Mouse (Mus musculus): ENCODE data around the gene Sun1. TPM values are rescaled to one million over a fixed set of nuclear protein-coding genes. Genes with fewer than 3 reads are reported as not detected.

Gene Sun1
- polyA plus RNA-seq, 1 experiment from 2014 or later: 54.3 TPM

DNA sequence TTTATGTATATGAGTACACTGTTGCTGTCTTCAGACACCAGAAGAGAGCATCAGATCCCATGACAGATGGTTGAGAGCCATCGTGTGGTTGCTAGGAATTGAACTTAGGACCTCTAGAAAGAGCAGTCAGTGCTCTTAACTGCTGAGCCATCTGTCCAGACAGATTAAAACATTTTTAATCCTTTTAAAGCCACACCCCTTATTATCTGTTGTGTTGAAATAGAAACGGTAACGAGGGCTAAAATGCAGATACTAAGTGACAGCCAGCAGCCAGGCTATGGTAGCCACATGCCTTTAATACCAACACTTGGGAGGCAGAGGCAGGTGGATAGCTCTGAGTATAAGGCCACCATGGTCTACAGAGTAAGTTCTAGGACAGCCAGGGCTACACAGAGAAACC is 31.6 kb downstream of the Sun1 start:
- Histone ChIP-seq H3K27me3 (no peaks in the 10 kb centered on the region), H3K27ac (replicated peaks) (no peak overlapping the region), H3K4me2 (replicated peaks) (no peak overlapping the region), H3K36me3 (peaks cover 86% of the 10 kb centered on the region), H3K9ac (replicated peaks) (no peak overlapping the region), H3K9me3 (no peaks in the 10 kb centered on the region), H3K4me1 (no peaks in the 10 kb centered on the region), H3K4me3 (no peak overlapping the region)
- no peak for ATAC-seq (replicated peaks)
- WGBS: 78% methylated on average over 3 of the region's 3 CpGs

DNA sequence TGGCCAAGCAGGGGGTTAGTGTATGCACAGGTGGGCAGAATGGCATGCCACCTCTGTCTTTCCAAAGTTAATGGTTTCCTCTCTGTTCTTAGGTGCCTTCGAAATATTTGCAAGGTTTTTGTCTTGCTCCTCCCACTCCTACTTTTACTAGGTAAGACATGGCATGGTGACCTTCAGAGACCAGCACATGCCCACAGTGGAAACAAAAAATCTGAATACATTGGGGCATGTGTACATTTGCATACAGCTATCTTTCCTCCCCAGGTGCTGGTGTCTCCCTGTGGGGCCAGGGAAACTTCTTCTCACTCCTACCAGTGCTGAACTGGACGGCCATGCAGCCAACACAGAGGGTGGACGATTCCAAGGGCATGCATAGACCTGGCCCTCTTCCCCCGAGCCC is 34.0 kb downstream of the Sun1 start:
- Histone ChIP-seq H3K4me2 (replicated peaks) (no peak overlapping the region), H3K4me3 (no peak overlapping the region), H3K27ac (replicated peaks) (no peak overlapping the region), H3K36me3 (peaks cover 87% of the 10 kb centered on the region), H3K9me3 (no peaks in the 10 kb centered on the region), H3K4me1 (no peaks in the 10 kb centered on the region), H3K27me3 (no peaks in the 10 kb centered on the region), H3K9ac (replicated peaks) (no peak overlapping the region)
- 96% methylated on average over 4 of the region's 4 CpGs for WGBS
- ATAC-seq (replicated peaks): no peak

DNA sequence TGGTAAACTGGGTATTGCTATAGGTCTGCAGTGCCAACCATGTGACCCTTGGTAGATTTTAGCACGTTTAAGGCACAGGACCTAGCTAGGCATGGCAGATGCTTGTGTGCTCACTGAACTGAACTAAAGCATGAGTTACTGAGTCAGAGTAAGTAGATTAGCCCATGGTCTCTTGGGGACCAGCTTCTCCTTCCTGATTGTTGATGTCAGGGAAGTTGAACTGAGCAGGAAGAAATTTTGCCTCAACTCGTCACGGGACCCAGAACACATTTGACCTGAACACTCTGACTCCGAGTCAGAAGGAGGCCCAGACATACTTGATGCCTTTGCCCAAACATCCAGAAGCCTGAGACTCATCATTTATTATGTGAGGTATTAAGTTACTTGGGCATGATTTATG is 37.0 kb downstream of the Sun1 start:
- Histone ChIP-seq H3K27ac (replicated peaks) (no peak overlapping the region), H3K9ac (replicated peaks) (no peak overlapping the region), H3K27me3 (no peaks in the 10 kb centered on the region), H3K36me3 (peaks cover 91% of the 10 kb centered on the region), H3K4me3 (no peak overlapping the region), H3K9me3 (no peaks in the 10 kb centered on the region), H3K4me2 (replicated peaks) (no peak overlapping the region), H3K4me1 (no peaks in the 10 kb centered on the region)
- ATAC-seq (replicated peaks): no peak
- 90% methylated on average over 4 of the region's 4 CpGs for WGBS

DNA sequence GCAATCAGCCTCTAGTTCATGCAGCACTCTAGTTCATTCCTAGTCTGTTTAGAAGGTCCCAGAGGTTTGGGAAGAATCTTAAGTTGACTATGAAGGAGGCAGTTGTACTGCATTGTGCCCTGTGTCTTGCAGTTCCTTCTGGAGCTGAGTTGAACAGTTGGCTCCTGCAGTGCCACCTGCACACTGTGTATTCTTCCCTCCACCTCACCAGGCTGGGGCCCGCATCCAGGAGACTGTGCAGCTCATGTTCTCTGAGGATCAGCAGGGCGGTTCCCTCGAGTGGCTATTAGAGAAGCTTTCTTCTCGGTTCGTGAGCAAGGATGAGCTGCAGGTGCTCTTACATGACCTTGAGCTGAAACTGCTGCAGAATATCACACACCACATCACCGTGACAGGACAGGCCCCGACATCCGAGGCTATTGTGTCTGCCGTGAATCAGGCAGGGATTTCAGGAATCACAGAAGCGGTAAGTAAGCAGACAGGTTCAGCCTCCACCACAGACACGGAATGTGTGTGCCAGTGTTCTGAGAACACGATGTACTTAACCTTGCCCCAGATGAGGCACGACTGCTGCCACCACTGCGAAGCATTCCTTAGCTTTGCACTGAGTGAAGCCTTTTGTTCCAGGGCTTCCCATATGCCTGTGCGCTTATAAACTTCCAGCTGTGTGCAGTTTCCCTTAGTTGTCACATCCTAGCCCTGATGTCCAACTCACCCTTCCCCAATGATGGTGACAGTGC is 40.8 kb downstream of the Sun1 start:
- peaks cover 92% of the 10 kb centered on the region for H3K36me3 ChIP-seq
- no peak for ATAC-seq (replicated peaks)
- H3K9me3 ChIP-seq: no peaks in the 10 kb centered on the region
- no peak overlapping the region for H3K27ac ChIP-seq (replicated peaks)
- H3K9ac ChIP-seq (replicated peaks): no peak overlapping the region
- no peak overlapping the region for H3K4me3 ChIP-seq
- no peaks in the 10 kb centered on the region; the same call in 1 of the 2 replicates for H3K4me1 ChIP-seq
- H3K4me2 ChIP-seq (replicated peaks): no peak overlapping the region
- WGBS: 92% methylated on average over 15 of the region's 15 CpGs
- no peaks in the 10 kb centered on the region for H3K27me3 ChIP-seq

DNA sequence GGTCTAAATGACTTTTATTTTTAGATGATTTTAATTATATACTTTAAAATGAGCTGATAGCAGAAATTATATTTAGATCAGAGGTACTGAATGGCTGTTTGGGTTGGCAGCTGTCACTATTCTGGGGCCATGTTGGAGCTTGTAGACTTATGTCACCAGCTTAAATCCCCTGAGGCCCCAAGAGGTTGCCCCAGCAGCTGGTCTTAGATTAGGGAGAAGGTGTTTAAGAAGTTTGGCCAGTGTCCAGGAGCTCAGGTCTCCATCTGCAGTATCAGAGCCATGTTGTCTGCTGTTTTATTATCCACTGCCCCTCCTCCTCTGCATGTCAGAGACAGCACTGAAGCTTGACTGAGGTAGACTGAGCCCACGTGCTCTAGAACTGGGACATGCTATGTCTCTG is 42.9 kb downstream of the Sun1 start:
- 79% methylated on average over 1 of the region's 1 CpGs for WGBS
- peaks cover 91% of the 10 kb centered on the region for H3K36me3 ChIP-seq
- no peak overlapping the region for H3K9ac ChIP-seq (replicated peaks)
- H3K27ac ChIP-seq (replicated peaks): no peak overlapping the region
- H3K4me3 ChIP-seq: no peak overlapping the region
- H3K4me2 ChIP-seq (replicated peaks): no peak overlapping the region
- H3K9me3 ChIP-seq: no peaks in the 10 kb centered on the region
- H3K27me3 ChIP-seq: no peaks in the 10 kb centered on the region
- no peaks in the 10 kb centered on the region; the same call in 1 of the 2 replicates for H3K4me1 ChIP-seq
- ATAC-seq (replicated peaks): no peak

DNA sequence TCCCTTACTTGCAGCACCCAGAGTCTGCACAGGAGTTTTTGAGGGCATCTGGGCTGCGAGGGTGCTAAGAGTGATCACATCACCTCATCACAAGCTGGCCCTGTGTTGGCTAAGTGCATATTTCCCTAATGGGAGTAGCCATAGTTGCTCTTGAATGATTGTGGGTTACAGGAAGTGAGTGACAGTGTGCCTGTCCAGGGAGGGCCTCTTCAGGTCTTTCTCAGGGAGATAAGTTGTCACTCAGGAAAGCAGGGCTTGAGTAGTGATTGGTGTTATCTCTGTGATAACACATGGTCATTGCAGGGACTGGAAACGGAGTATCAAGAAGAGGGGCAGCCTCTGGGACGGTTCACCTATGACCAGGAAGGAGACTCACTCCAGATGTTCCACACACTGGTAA is 47.3 kb downstream of the Sun1 start:
- Histone ChIP-seq H3K4me1 (peaks cover 4% of the 10 kb centered on the region), H3K27ac (replicated peaks) (no peak overlapping the region), H3K36me3 (peaks cover 70% of the 10 kb centered on the region), H3K4me3 (no peak overlapping the region), H3K9ac (replicated peaks) (no peak overlapping the region), H3K27me3 (no peaks in the 10 kb centered on the region), H3K4me2 (replicated peaks) (no peak overlapping the region), H3K9me3 (no peaks in the 10 kb centered on the region)
- WGBS: 94% methylated on average over 3 of the region's 3 CpGs
- ATAC-seq (replicated peaks): no peak

DNA sequence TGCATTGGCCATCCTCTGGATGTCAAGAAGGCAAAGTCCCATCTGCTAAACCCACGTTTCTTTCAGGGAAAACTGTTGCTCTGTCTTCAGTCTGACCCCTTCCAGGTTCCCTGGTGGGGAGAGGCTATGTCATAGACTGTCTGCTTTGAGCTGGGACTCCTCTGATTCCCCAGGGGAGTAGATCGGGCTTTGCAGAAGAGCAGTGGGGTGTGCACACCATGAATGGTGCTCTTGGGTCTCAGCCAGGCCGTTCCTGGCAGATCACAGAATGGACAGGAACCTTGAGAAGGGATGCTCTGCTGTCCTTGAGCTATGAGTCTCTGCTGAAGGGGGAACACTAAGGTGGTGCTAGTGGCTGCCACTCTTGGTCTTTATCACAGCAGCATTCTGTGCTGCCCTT is 48.4 kb downstream of the Sun1 start:
- no peak for ATAC-seq (replicated peaks)
- Histone ChIP-seq H3K27ac (replicated peaks) (no peak overlapping the region), H3K4me2 (replicated peaks) (no peak overlapping the region), H3K9me3 (no peaks in the 10 kb centered on the region), H3K4me3 (no peak overlapping the region), H3K9ac (replicated peaks) (no peak overlapping the region), H3K27me3 (no peaks in the 10 kb centered on the region), H3K4me1 (peaks cover 14% of the 10 kb centered on the region), H3K36me3 (peaks cover 61% of the 10 kb centered on the region)
- WGBS: 64% methylated on average over 3 of the region's 3 CpGs

DNA sequence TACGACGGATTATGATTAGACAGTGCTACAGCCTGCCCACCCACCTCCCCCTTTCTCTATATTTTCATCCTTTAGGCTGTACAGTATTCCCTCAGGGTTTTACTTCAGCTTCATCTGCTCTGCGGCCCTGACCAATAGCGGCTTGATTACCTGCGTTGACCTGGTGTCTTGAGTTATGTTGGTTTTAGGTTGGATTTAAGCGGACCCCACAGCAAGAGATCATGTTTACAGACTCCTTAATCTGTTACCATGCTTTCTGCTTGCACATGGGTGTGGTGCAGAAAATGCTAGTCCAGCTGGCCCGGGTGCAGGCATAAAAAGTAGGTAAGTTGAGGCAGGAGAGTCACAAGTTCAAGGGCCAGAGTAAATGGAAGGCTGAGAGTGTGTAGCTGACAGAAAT is 50.8 kb downstream of the Sun1 start:
- peaks cover 28% of the 10 kb centered on the region for H3K4me1 ChIP-seq
- no peaks in the 10 kb centered on the region for H3K27me3 ChIP-seq
- H3K36me3 ChIP-seq: peaks cover 38% of the 10 kb centered on the region
- H3K9ac ChIP-seq (replicated peaks): no peak overlapping the region
- no peaks in the 10 kb centered on the region for H3K9me3 ChIP-seq
- peak overlapping the region; percentile 72 for H3K4me2 ChIP-seq (replicated peaks)
- ATAC-seq (replicated peaks): no peak; the same call in 1 of the 2 replicates
- peak overlapping the region; percentile 97 for H3K27ac ChIP-seq (replicated peaks)
- 0 out of 2 replicates have a peak overlapping the region, but pooled peaks have one; percentile 96 for H3K4me3 ChIP-seq
- 86% methylated on average over 7 of the region's 7 CpGs for WGBS

DNA sequence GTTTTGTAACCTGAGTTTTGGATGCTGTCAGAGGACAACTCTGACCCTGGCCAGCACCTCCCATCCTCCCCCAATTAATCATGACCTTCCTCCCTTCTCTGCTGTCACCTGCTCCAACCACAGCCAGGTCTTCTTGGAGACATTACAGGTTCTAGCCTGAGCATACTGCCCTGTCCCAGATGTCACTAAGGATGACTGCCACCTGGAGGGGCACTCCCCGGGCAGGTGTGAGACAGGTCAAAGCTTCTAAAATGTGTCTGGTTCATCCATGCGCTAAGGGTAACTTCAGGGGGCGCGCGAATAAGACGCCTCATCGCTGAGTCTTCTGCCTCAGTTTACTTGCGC is 51.3 kb downstream of the Sun1 start:
- Histone ChIP-seq H3K9ac (replicated peaks) (peak overlapping the region; percentile 78), H3K36me3 (peaks cover 34% of the 10 kb centered on the region), H3K4me1 (peaks cover 28% of the 10 kb centered on the region), H3K9me3 (no peaks in the 10 kb centered on the region), H3K4me3 (peak overlapping the region; percentile 96), H3K4me2 (replicated peaks) (peak overlapping the region; percentile 72), H3K27ac (replicated peaks) (peak overlapping the region; percentile 97), H3K27me3 (no peaks in the 10 kb centered on the region)
- no peak for ATAC-seq (replicated peaks)
- under 1% methylated on average over 8 of the region's 8 CpGs for WGBS

DNA sequence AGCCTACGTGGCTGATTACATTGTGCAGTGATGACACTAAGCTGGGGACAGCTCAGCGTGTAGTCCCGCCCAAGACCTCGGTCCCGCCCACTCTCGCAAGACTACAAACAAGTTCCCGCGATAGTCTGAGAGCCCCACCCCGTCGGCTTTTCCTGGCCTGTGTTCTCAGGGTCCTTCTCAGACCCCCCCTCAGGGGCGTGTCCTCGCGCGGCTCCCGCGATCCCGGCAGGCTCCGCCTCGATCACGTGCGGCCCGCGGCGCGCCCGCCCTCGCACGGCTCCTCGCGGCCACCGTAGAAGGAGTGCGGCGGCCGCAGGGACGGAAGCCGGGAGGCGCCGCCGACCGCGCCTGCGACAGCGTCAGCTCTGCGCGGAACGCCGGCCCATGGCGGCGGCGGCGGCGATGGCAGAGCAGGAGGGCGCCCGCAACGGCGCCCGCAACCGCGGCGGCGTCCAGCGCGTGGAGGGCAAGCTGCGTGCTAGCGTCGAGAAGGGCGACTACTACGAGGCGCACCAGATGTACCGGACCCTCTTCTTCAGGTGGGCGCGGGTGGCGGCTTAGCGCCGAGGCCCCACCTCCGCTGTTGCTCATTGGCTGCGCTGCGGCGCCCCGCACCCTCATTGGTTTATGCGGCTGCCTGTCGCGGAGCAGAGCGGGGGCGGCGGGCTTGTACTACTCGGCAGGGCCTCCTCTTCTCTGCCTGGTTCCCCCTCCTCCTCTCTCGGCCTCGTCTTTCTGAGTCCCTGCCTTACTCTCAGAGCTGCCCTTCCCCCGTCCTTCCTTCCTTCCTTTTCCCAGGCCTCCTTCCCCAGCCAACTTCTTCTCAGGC is 51.9 kb downstream of the Sun1 start, which contains the start of gene Get4:
TSS of gene Get4 (plus strand) at position 244 of the 829 bp plus-strand sequence.
- Histone ChIP-seq H3K27ac (replicated peaks) (peak within 1 kb of the TSS; percentile 97), H3K9ac (replicated peaks) (peak within 1 kb of the TSS; percentile 78), H3K36me3 (peaks cover 29% of the 10 kb centered on the region), H3K4me3 (peak within 1 kb of the TSS; percentile 96), H3K4me1 (peaks cover 28% of the 10 kb centered on the region), H3K9me3 (no peaks in the 10 kb centered on the region), H3K4me2 (replicated peaks) (peak within 1 kb of the TSS; percentile 91), H3K27me3 (no peaks in the 10 kb centered on the region)
- ATAC-seq (replicated peaks): peak; percentile 96
- under 1% methylated on average over 83 of the region's 90 CpGs for WGBS

DNA sequence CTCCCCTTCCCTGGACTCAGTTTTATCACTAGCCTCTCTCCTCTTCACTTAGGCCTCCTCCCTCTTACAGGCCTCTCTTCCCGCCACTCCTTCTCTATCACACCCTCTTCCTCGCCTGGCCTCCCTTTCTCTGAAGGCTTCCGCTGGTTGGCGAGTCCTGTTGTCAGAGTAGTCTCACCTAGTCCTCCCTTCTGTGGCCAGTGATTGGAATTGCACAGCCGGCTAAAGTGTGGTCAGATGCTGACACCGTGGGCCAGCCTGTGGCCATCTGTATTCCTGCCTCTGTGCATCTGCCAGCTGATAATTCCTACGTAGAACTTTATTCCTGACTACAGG is 52.4 kb downstream of the Sun1 start:
- ATAC-seq (replicated peaks): no peak
- Histone ChIP-seq H3K4me3 (peak overlapping the region; percentile 96), H3K9ac (replicated peaks) (peak overlapping the region; percentile 78), H3K4me1 (peaks cover 28% of the 10 kb centered on the region), H3K9me3 (no peaks in the 10 kb centered on the region), H3K4me2 (replicated peaks) (peak overlapping the region; percentile 91), H3K27ac (replicated peaks) (peak overlapping the region; percentile 97), H3K36me3 (peaks cover 23% of the 10 kb centered on the region), H3K27me3 (no peaks in the 10 kb centered on the region)
- WGBS: 2% methylated on average over 7 of the region's 7 CpGs

DNA sequence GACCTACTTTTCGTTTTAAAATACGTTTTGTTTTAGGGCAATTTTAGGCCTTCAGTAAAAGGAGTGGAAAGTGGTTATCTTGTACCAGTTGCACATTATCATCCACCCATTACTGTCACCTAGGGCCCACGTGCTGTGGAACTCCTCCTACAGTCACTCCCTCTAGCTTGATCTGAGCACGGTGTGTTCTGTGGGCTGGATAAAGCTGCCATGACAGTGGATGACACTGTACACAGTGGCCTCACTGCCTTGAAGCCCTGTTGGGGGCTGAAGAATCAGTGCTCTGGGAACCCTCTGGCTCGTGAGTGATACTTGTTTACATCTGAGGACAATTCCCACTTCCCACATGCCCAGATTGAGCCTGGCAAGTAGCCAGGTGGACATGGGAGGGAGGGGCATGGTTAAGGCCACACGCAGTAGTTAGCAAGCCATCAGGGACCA is 52.9 kb downstream of the Sun1 start:
- ATAC-seq (replicated peaks): no peak
- Histone ChIP-seq H3K9me3 (no peaks in the 10 kb centered on the region), H3K27ac (replicated peaks) (peak overlapping the region; percentile 97), H3K27me3 (no peaks in the 10 kb centered on the region), H3K9ac (replicated peaks) (peak overlapping the region; percentile 78), H3K36me3 (peaks cover 18% of the 10 kb centered on the region), H3K4me2 (replicated peaks) (peak overlapping the region; percentile 91), H3K4me1 (peaks cover 28% of the 10 kb centered on the region), H3K4me3 (peak overlapping the region; percentile 96)
- 2% methylated on average over 6 of the region's 6 CpGs for WGBS
